Comparison of ENCODE assay signal across 20 mouse cellular contexts in the genomic region with DNA sequence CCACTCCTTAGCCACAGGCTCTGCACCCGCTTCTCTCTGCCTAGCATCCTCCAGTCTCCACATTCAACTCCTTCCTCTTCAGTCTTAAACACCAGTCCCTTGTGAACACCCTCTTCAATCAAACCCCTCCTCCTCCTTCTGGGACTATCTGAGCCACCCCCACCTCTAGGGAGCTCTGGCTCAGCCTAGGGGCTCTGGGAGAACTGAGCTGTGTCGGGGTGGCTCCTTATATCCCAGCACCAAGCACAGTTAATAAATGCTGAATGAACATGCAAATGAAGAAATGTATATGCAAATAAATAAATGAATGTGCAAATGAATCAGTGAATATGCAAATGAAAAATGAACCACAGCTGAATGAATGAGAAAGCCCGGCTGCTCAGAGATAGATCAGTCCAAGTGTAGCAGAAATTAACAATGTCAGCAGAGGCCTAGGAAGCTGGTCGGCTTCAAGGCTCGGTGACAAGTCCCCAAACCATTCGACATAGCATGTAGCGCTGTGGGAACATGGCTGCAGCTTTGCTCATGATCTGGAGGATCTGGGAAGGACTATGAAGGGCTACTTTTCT.
DNase-seq lines count a peak whose midpoint lies in the region; ATAC-seq and TF ChIP-seq lines count a peak whose summit lies in the region.
"Had no signal": no experiment of that assay in that cellular context is flagged by ENCODE, and none has a peak within 500 bp of the region (broad histone marks: within the 10 kb centered on the region; RNA-seq: fewer than 3 reads in every experiment).

No protein-coding gene starts in this region.

- no peak overlapping the region for H3K4me2 ChIP-seq in forebrain, embryonic 11.5 days (ENCODE audit: low read depth, low read length, severe bottlenecking)
- no peak overlapping the region for H3K4me2 ChIP-seq in neural tube, embryonic 14.5 days (ENCODE audit: low read depth, low read length)
- no peak overlapping the region for H3K4me2 ChIP-seq in neural tube, embryonic 15.5 days
- H3K4me2 ChIP-seq in midbrain, embryonic 12.5 days (replicated peaks) = no peak overlapping the region
- no peak overlapping the region for H3K4me2 ChIP-seq in kidney, embryonic 15.5 days
- H3K4me2 ChIP-seq: embryonic facial prominence, embryonic 15.5 days; liver, embryonic 11.5 days; neural tube, embryonic 12.5 days had no signal

- H3K4me3 ChIP-seq in forebrain, embryonic 10.5 days = no peak overlapping the region
- H3K4me3 ChIP-seq in forebrain, embryonic 11.5 days (ENCODE audit: low read depth, low read length) = no peak overlapping the region
- no peak overlapping the region for H3K4me3 ChIP-seq in neural tube, embryonic 14.5 days (ENCODE audit: low read depth, low read length)
- no peak overlapping the region for H3K4me3 ChIP-seq in neural tube, embryonic 15.5 days (replicated peaks)
- H3K4me3 ChIP-seq in midbrain, embryonic 12.5 days = no peak overlapping the region
- H3K4me3 ChIP-seq in left cerebral cortex, adult 2 months = no peak overlapping the region
- H3K4me3 ChIP-seq in kidney, embryonic 15.5 days (replicated peaks) = no peak overlapping the region
- H3K4me3 ChIP-seq: embryonic facial prominence, embryonic 15.5 days; neural tube, embryonic 12.5 days had no signal

- intact Hi-C loops in left cerebral cortex, adult 2 months (cut with DNase I) = no loop called here

- no peak for TF ChIP-seq CTCF in left cerebral cortex, adult 2 months (IDR thresholded peaks at IDR 0.05)

- H3K9ac ChIP-seq in forebrain, embryonic 11.5 days (ENCODE audit: low read length) = no peak overlapping the region
- H3K9ac ChIP-seq in neural tube, embryonic 14.5 days (replicated peaks; ENCODE audit: low read depth, low read length) = no peak overlapping the region
- no peak overlapping the region for H3K9ac ChIP-seq in neural tube, embryonic 15.5 days (replicated peaks)
- no peak overlapping the region for H3K9ac ChIP-seq in midbrain, embryonic 12.5 days (replicated peaks)
- H3K9ac ChIP-seq in kidney, embryonic 15.5 days = no peak overlapping the region
- H3K9ac ChIP-seq: embryonic facial prominence, embryonic 15.5 days; neural tube, embryonic 12.5 days had no signal

- no peaks in the 10 kb centered on the region for H3K9me3 ChIP-seq in forebrain, embryonic 10.5 days
- no peaks in the 10 kb centered on the region for H3K9me3 ChIP-seq in forebrain, embryonic 11.5 days (ENCODE audit: control insufficient read depth, low read length)
- H3K9me3 ChIP-seq in neural tube, embryonic 14.5 days (ENCODE audit: control insufficient read depth, low read length) = no peaks in the 10 kb centered on the region
- H3K9me3 ChIP-seq in neural tube, embryonic 15.5 days (replicated peaks) = no peaks in the 10 kb centered on the region
- H3K9me3 ChIP-seq in midbrain, embryonic 12.5 days = no peaks in the 10 kb centered on the region
- H3K9me3 ChIP-seq in kidney, embryonic 15.5 days (replicated peaks) = no peaks in the 10 kb centered on the region
- H3K9me3 ChIP-seq: embryonic facial prominence, embryonic 15.5 days; neural tube, embryonic 12.5 days had no signal

- no peak for DNase-seq in forebrain, embryonic 10.5 days (ENCODE audit: extremely low spot score, low spot score)
- no peak for DNase-seq in forebrain, embryonic 11.5 days (ENCODE audit: low spot score)
- DNase-seq in left cerebral cortex, adult 2 months (ENCODE audit: extremely low spot score in 1 of 2, low spot score in 2 of 2) = no peak
- no peak for DNase-seq in c-Kit-positive CD71-positive TER-119-positive erythroid progenitor cells, embryonic 14.5 days (ENCODE audit: low spot score)
- DNase-seq: adrenal gland, postnatal 10 days; cerebellum, adult 9-10 months; gastrocnemius, postnatal 25 days; kidney, adult 8-10 months; kidney, postnatal 4 days; lung, adult 2 months; lung, postnatal 36 days had no signal

- H3K27me3 ChIP-seq in forebrain, embryonic 10.5 days (ENCODE audit: poor library complexity, severe bottlenecking) = no peaks in the 10 kb centered on the region
- H3K27me3 ChIP-seq in forebrain, embryonic 11.5 days (ENCODE audit: control insufficient read depth, insufficient read depth, low read length) = no peaks in the 10 kb centered on the region
- no peaks in the 10 kb centered on the region for H3K27me3 ChIP-seq in neural tube, embryonic 14.5 days (ENCODE audit: control insufficient read depth, insufficient read depth, low read length)
- H3K27me3 ChIP-seq in neural tube, embryonic 15.5 days (replicated peaks) = no peaks in the 10 kb centered on the region
- no peaks in the 10 kb centered on the region for H3K27me3 ChIP-seq in midbrain, embryonic 12.5 days
- no peaks in the 10 kb centered on the region for H3K27me3 ChIP-seq in kidney, embryonic 15.5 days
- H3K27me3 ChIP-seq: embryonic facial prominence, embryonic 15.5 days; neural tube, embryonic 12.5 days had no signal

- 0 out of 2 replicates have a peak overlapping the region, but pooled peaks have one; percentile 57 for H3K27ac ChIP-seq in forebrain, embryonic 10.5 days
- no peak overlapping the region for H3K27ac ChIP-seq in forebrain, embryonic 11.5 days (ENCODE audit: low read depth, low read length)
- H3K27ac ChIP-seq in neural tube, embryonic 14.5 days (ENCODE audit: low read depth, low read length) = 0 out of 2 replicates have a peak overlapping the region, but pooled peaks have one; percentile 12
- H3K27ac ChIP-seq in neural tube, embryonic 15.5 days (replicated peaks) = no peak overlapping the region
- H3K27ac ChIP-seq in midbrain, embryonic 12.5 days (replicated peaks) = peak overlapping the region; percentile 35
- no peak overlapping the region for H3K27ac ChIP-seq in left cerebral cortex, adult 2 months
- H3K27ac ChIP-seq in kidney, embryonic 15.5 days = no peak overlapping the region
- H3K27ac ChIP-seq: neural tube, embryonic 12.5 days; stomach, postnatal 0 days had no signal

- H3K36me3 ChIP-seq in forebrain, embryonic 10.5 days (replicated peaks) = no peaks in the 10 kb centered on the region
- no peaks in the 10 kb centered on the region for H3K36me3 ChIP-seq in forebrain, embryonic 11.5 days (ENCODE audit: control insufficient read depth, insufficient read depth, low read length)
- H3K36me3 ChIP-seq in neural tube, embryonic 14.5 days (ENCODE audit: control insufficient read depth, insufficient read depth, low read length) = no peaks in the 10 kb centered on the region
- H3K36me3 ChIP-seq in neural tube, embryonic 15.5 days = no peaks in the 10 kb centered on the region
- H3K36me3 ChIP-seq in midbrain, embryonic 12.5 days = no peaks in the 10 kb centered on the region
- no peaks in the 10 kb centered on the region for H3K36me3 ChIP-seq in kidney, embryonic 15.5 days
- H3K36me3 ChIP-seq: embryonic facial prominence, embryonic 15.5 days; neural tube, embryonic 12.5 days had no signal

- H3K4me1 ChIP-seq in forebrain, embryonic 10.5 days = peaks cover 17% of the 10 kb centered on the region
- no peaks in the 10 kb centered on the region for H3K4me1 ChIP-seq in forebrain, embryonic 11.5 days (replicated peaks; ENCODE audit: control insufficient read depth, insufficient read depth, low read length)
- H3K4me1 ChIP-seq in neural tube, embryonic 14.5 days (ENCODE audit: control insufficient read depth, insufficient read depth, low read length) = no peaks in the 10 kb centered on the region
- peaks cover 13% of the 10 kb centered on the region for H3K4me1 ChIP-seq in neural tube, embryonic 15.5 days
- H3K4me1 ChIP-seq in midbrain, embryonic 12.5 days = 0 out of 2 replicates have a peak, but pooled peaks cover 8% of the 10 kb centered on the region
- no peaks in the 10 kb centered on the region for H3K4me1 ChIP-seq in kidney, embryonic 15.5 days
- H3K4me1 ChIP-seq: neural tube, embryonic 12.5 days had no signal

- ATAC-seq in forebrain, embryonic 11.5 days (replicated peaks; ENCODE audit: low FRiP score) = no peak
- no peak for ATAC-seq in neural tube, embryonic 14.5 days (ENCODE audit: low read depth)
- no peak for ATAC-seq in neural tube, embryonic 15.5 days (ENCODE audit: low FRiP score)
- ATAC-seq in midbrain, embryonic 12.5 days (ENCODE audit: low FRiP score, low read depth) = no peak
- ATAC-seq in kidney, embryonic 15.5 days (replicated peaks; ENCODE audit: low FRiP score) = no peak
- ATAC-seq: CD4-positive, CD25-positive, alpha-beta regulatory T cell, adult 4 months had no signal

- WGBS in forebrain, embryonic 10.5 days = 93% methylated on average over 7 of the region's 7 CpGs
- WGBS in forebrain, embryonic 11.5 days = 86% methylated on average over 7 of the region's 7 CpGs
- WGBS in neural tube, embryonic 14.5 days = 67% methylated on average over 7 of the region's 7 CpGs
- WGBS in neural tube, embryonic 15.5 days = 67% methylated on average over 7 of the region's 7 CpGs
- WGBS in midbrain, embryonic 12.5 days = 84% methylated on average over 7 of the region's 7 CpGs
- 88% methylated on average over 7 of the region's 7 CpGs for WGBS in kidney, embryonic 15.5 days

Comparison
In these comparisons a context has a peak if more than half of its experiments do, and no peak if none do; other contexts are left out.
1. H3K27ac ChIP-seq: peak in forebrain, embryonic 10.5 days (single experiment), neural tube, embryonic 14.5 days (single experiment) and midbrain, embryonic 12.5 days (single experiment); none in forebrain, embryonic 11.5 days (single experiment), neural tube, embryonic 15.5 days (single experiment), left cerebral cortex, adult 2 months (single experiment) and kidney, embryonic 15.5 days (single experiment).